Mouse (Mus musculus) stomach, embryonic 16.5 days (tissue): Measurements from ENCODE around the gene B3galt1. TPM values are rescaled to one million over a fixed set of nuclear protein-coding genes. Genes with fewer than 3 reads are reported as not detected.
A peak's percentile ranks its signal among the peaks of the same experiment; 100 is the strongest.

Experiments used
- ATAC-seq: fragments of 200-750 bp; cut with Nextera tagmentation; 2 replicates; pipeline ENCODE4 v1.8.0; 2017; ENCODE audit warnings: moderate number of reproducible peaks, moderate TSS enrichment; ENCODE audit not compliant: insufficient read depth, low FRiP score
- H3K27ac ChIP-seq: fragments of 300-500 bp; sonication (generic); 2 replicates; pipeline ENCODE4 v1.5.1; 2014; ENCODE audit warnings: low read length
- H3K27me3 ChIP-seq: fragments of 300-500 bp; sonication (generic); 2 replicates; pipeline ENCODE4 v1.6.1; 2014; ENCODE audit warnings: low read length, control low read depth, mixed read lengths; ENCODE audit not compliant: control insufficient read depth, insufficient read depth
- H3K36me3 ChIP-seq: fragments of 300-500 bp; sonication (generic); 2 replicates; pipeline ENCODE4 v1.6.1; 2014; ENCODE audit warnings: low read length; ENCODE audit not compliant: control insufficient read depth, insufficient read depth
- H3K4me1 ChIP-seq: fragments of 300-500 bp; sonication (generic); 2 replicates; pipeline ENCODE4 v1.6.1; 2014; ENCODE audit warnings: low read length, control low read depth, mixed read lengths; ENCODE audit not compliant: control insufficient read depth, insufficient read depth
- H3K4me2 ChIP-seq: fragments of 300-500 bp; sonication (generic); 2 replicates; pipeline ENCODE4 v1.6.1; 2014; ENCODE audit warnings: low read depth, low read length, mixed read lengths
- H3K4me3 ChIP-seq: fragments of 300-500 bp; sonication (generic); replicated peaks from 2 replicates; pipeline ENCODE4 v1.5.1; 2014; ENCODE audit warnings: mild to moderate bottlenecking, low read length
- H3K9ac ChIP-seq: fragments of 300-500 bp; sonication (generic); 2 replicates; pipeline ENCODE4 v1.6.1; 2014; ENCODE audit warnings: low read length
- H3K9me3 ChIP-seq: fragments of 300-500 bp; sonication (generic); replicated peaks from 2 replicates; pipeline ENCODE4 v1.6.1; 2016; ENCODE audit warnings: low read length, control low read depth; ENCODE audit not compliant: control insufficient read depth
- WGBS: fragments of 180-500 bp; shearing (Covaris S2); extraction: QIAGEN DNeasy Blood & Tissue Kit; methylation state at CpG from one replicate; pipeline ENCODE4 v1.1.7; 2014; 5-methylcytosine and 5-hydroxymethylcytosine counted together
- polyA plus RNA-seq: library from polyadenylated mRNA; unstranded; fragments of >200 nt; fragmentation: Nextera tagmentation; extraction: Ambion mirVana; gene quantifications from 2 replicates; pipeline ENCODE4 v1.2.1, GENCODE M21; 2015

B3galt1 gene
- polyA plus RNA-seq: 3.9 and 4.3 TPM in 2 replicates

GRCm38 (mm10) chr2:67565480-67566331, at the start of gene B3galt1:
B3galt1 (plus strand) TSS chr2:67565871.
- under 1% methylated on average over 81 of the region's 83 CpGs for WGBS
- H3K4me2 ChIP-seq: peak within 1 kb of the TSS; percentile 93
- H3K4me1 ChIP-seq: peaks cover 5% of the 10 kb centered on the region
- peak within 1 kb of the TSS; percentile 73 for H3K9ac ChIP-seq
- no peaks in the 10 kb centered on the region for H3K9me3 ChIP-seq
- 0 out of 2 replicates have a peak, but pooled peaks cover 3% of the 10 kb centered on the region for H3K27me3 ChIP-seq
- peak within 1 kb of the TSS; percentile 33; the same call in 1 of the 2 replicates for H3K27ac ChIP-seq
- no peaks in the 10 kb centered on the region for H3K36me3 ChIP-seq
- ATAC-seq: peak; percentile 95
- H3K4me3 ChIP-seq: peak within 1 kb of the TSS; percentile 74

DNA sequence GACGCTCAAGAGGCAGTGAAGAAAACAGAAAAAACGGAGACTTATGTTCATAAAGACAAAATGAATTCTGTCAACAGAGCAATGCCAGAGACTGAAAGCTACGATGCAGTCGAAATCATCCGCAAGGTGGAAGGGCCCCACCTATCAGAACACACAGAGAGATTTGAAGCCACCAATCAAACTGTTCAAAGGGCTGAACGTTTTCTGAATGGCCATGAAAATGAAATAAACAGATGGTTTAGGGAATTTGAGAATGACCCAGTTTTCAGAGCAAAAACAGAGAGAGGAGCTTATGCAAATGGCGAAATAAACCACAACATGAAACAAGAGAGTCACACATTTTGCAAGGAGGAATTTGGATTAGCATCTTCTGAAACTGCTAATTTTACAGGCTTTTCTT, 49.3 kb upstream of the B3galt1 start:
- no peak for ATAC-seq
- Histone ChIP-seq H3K27ac (no peak overlapping the region), H3K27me3 (no peaks in the 10 kb centered on the region), H3K9ac (no peak overlapping the region), H3K36me3 (no peaks in the 10 kb centered on the region), H3K4me2 (no peak overlapping the region), H3K4me1 (no peaks in the 10 kb centered on the region), H3K4me3 (no peak overlapping the region), H3K9me3 (no peaks in the 10 kb centered on the region)
- WGBS: 86% methylated on average over 7 of the region's 7 CpGs

DNA sequence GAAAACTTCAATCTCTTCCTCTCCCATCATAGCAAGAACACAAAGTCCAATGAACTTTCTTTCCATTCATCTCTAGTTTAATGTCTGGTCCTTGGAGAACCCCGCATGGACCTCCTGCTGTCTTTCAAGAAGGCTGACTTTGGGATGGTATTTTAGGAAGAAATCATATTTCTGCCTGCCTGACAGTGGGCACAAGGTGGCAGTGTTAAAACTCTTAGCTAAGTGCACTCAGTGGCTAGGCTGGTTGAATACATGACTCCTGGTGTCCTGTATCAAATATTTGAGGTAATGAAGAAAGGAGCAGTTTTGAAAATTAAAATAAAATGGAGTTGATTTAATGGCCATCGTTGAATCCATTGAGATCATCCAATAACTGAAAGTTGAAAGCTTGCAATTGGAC, 30.3 kb upstream of the B3galt1 start:
- Histone ChIP-seq H3K4me2 (no peak overlapping the region), H3K4me3 (no peak overlapping the region), H3K9me3 (no peaks in the 10 kb centered on the region), H3K4me1 (no peaks in the 10 kb centered on the region), H3K27me3 (no peaks in the 10 kb centered on the region), H3K9ac (no peak overlapping the region), H3K36me3 (no peaks in the 10 kb centered on the region), H3K27ac (no peak overlapping the region)
- WGBS: 96% methylated on average over 2 of the region's 2 CpGs
- no peak for ATAC-seq

DNA sequence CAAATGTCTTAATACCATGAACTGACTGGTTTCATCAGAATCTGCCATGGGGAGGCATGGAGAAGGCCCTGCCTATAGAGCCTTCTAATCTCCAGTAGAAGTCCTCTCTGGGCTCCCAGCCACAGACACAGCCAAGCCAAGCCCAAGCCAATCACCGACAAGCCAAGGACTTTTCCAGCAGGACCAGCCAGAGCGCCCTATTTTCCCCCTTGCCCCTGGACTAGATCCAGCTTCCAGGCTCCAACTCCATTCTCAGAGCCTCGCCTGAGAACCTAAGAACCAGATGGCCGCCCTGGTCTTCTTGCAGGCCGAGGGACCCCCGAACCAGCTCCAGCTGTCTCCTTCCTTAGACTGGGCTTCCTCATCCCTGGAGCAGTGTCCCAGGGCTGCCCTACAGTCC, 26.2 kb upstream of the B3galt1 start:
- Histone ChIP-seq H3K27me3 (no peaks in the 10 kb centered on the region), H3K9ac (no peak overlapping the region), H3K27ac (no peak overlapping the region), H3K4me2 (no peak overlapping the region), H3K9me3 (no peaks in the 10 kb centered on the region), H3K4me3 (no peak overlapping the region), H3K4me1 (no peaks in the 10 kb centered on the region), H3K36me3 (no peaks in the 10 kb centered on the region)
- WGBS: 83% methylated on average over 6 of the region's 6 CpGs
- no peak for ATAC-seq

DNA sequence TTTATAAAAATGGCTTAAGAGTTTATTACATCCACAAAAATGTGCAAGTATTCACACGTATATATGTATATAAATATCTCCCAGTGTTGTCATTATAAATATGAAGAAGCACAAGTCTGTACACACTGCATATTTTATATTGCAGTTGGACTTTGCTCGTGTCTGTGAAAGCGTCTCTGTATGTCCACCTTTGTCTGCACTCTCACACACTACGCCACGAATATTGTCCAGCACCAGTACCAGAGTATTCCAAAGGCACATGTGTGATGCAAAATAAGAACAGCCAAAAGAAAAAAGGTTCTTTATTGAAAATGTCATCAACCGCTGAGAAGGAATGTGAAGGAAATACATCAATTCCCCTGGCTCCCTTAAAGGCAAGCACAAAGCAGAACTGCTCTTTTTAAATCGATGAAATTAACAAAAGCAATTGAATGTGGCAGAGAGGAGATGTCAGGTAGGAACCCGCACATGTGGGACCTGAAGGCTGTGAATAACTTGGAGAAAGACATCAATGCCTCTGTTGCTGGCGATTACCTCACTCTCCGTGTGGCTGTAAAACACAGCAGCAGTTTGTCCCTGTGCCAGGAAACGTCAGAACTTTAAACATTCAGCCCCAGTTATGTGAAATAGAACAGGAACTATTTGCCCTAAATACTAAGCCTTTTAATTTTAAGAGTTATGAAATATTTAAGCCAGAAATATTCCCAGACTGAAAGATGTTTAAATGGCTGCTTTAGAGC, 23.5 kb upstream of the B3galt1 start:
- ATAC-seq: no peak
- no peak overlapping the region for H3K9ac ChIP-seq
- H3K4me3 ChIP-seq: no peak overlapping the region
- H3K9me3 ChIP-seq: no peaks in the 10 kb centered on the region
- no peaks in the 10 kb centered on the region for H3K4me1 ChIP-seq
- H3K36me3 ChIP-seq: no peaks in the 10 kb centered on the region
- no peak overlapping the region for H3K27ac ChIP-seq
- WGBS: 48% methylated on average over 11 of the region's 11 CpGs
- H3K4me2 ChIP-seq: no peak overlapping the region
- no peaks in the 10 kb centered on the region for H3K27me3 ChIP-seq

- Histone ChIP-seq H3K4me1 (no peaks in the 10 kb centered on the region), H3K4me2 (no peak overlapping the region), H3K36me3 (no peaks in the 10 kb centered on the region), H3K27me3 (no peaks in the 10 kb centered on the region), H3K9ac (no peak overlapping the region), H3K27ac (no peak overlapping the region), H3K4me3 (no peak overlapping the region), H3K9me3 (no peaks in the 10 kb centered on the region)
- ATAC-seq: no peak
- WGBS: 80% methylated on average over 8 of the region's 8 CpGs
Measured at GRCm38 (mm10) chr2:67544426-67544825, 21.2 kb upstream of the B3galt1 start.

GRCm38 (mm10) chr2:67564851-67565479, 706 bp upstream of the B3galt1 start:
- Histone ChIP-seq H3K4me1 (peaks cover 5% of the 10 kb centered on the region), H3K4me2 (peak overlapping the region; percentile 93), H3K9ac (peak overlapping the region; percentile 73), H3K27ac (no peak overlapping the region), H3K27me3 (0 out of 2 replicates have a peak, but pooled peaks cover 3% of the 10 kb centered on the region), H3K9me3 (no peaks in the 10 kb centered on the region), H3K4me3 (peak overlapping the region; percentile 74), H3K36me3 (no peaks in the 10 kb centered on the region)
- 2% methylated on average over 23 of the region's 23 CpGs for WGBS
- peak; percentile 52; the same call in 1 of the 2 replicates for ATAC-seq

DNA sequence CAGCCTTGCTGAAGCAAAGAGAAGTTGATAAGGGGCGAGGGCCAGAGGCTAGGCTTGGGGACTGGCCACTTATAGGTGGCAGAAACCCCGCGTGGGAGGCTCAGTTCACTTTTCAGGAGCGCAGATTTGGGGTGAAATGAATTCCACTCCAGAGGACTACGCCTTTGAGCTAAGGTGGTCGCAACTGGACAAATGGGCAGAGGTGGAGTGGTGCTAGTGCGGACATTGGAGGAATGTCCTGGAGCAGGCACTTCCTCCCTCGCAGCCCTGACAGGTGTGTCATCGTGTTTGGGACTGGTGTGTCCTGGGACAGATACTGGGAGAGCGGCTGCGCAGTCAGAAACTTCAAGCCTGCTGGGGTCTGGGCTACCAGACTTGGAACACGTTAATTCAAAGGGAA, 895 bp downstream of the B3galt1 start:
- Histone ChIP-seq H3K4me2 (peak overlapping the region; percentile 93), H3K27me3 (0 out of 2 replicates have a peak, but pooled peaks cover 3% of the 10 kb centered on the region), H3K4me1 (peaks cover 5% of the 10 kb centered on the region), H3K9me3 (no peaks in the 10 kb centered on the region), H3K9ac (peak overlapping the region; percentile 73), H3K4me3 (peak overlapping the region; percentile 74), H3K36me3 (no peaks in the 10 kb centered on the region), H3K27ac (no peak overlapping the region)
- WGBS: 3% methylated on average over 12 of the region's 12 CpGs
- no peak for ATAC-seq
